Mouse (Mus musculus) thymus, adult 2 months (tissue): ENCODE results near the gene Papolg. TPM values are rescaled to one million over a fixed set of nuclear protein-coding genes. Genes with fewer than 3 reads are reported as not detected.
"Not testable (repeated sequence)": the region's sequence is repeated elsewhere in the genome, so short reads cannot be mapped to it uniquely, and the experiment has no call there.

Experiments
- DNase-seq: peaks from one replicate; pipeline ENCODE4 v3.0.0; 2021
- H3K27ac ChIP-seq: fragments of 200-500 bp; 2 replicates; pipeline ENCODE4 v1.5.1; 2012; ENCODE audit warnings: low read length, control low read depth; ENCODE audit not compliant: control insufficient read depth, insufficient read depth
- H3K27me3 ChIP-seq: fragments of 200-500 bp; 2 replicates; pipeline ENCODE4 v1.6.1; 2012; ENCODE audit warnings: mild to moderate bottlenecking, low read length, moderate library complexity, mixed read lengths; ENCODE audit not compliant: control insufficient read depth, insufficient read depth
- H3K36me3 ChIP-seq: fragments of 200-500 bp; 2 replicates; pipeline ENCODE4 v1.6.1; 2012; ENCODE audit warnings: mild to moderate bottlenecking, low read length, moderate library complexity; ENCODE audit not compliant: control insufficient read depth, insufficient read depth
- H3K4me1 ChIP-seq: fragments of 200-500 bp; replicated peaks from 2 replicates; pipeline ENCODE4 v1.6.1; 2012; ENCODE audit warnings: low read length; ENCODE audit not compliant: control insufficient read depth, insufficient read depth
- H3K4me3 ChIP-seq: fragments of 200-500 bp; 2 replicates; pipeline ENCODE4 v1.5.1; 2012; ENCODE audit warnings: mild to moderate bottlenecking, low read length, control low read depth, moderate library complexity; ENCODE audit not compliant: control insufficient read depth, insufficient read depth
- CTCF ChIP-seq: fragments of 200-500 bp; IDR thresholded peaks from 2 replicates; pipeline ENCODE4 v1.5.1; 2012; ENCODE audit warnings: mild to moderate bottlenecking, control low read depth, low read length, moderate library complexity, borderline replicate concordance; ENCODE audit not compliant: control insufficient read depth, poor library complexity, insufficient read depth; ENCODE audit errors: extremely low read depth
- POLR2A ChIP-seq: fragments of 200-500 bp; IDR thresholded peaks from 2 replicates; pipeline ENCODE4 v1.6.1; 2012; ENCODE audit warnings: mild to moderate bottlenecking, low read length, control low read depth, moderate library complexity; ENCODE audit not compliant: control insufficient read depth, poor library complexity, insufficient read depth; ENCODE audit errors: extremely low read depth
- WGBS: fragments of 180-500 bp; shearing (Covaris S2); methylation state at CpG from one replicate; pipeline ENCODE4 v1.1.7; 2018; 5-methylcytosine and 5-hydroxymethylcytosine counted together
- polyA plus RNA-seq: library from polyadenylated mRNA; depleted of rRNA; stranded (reverse); fragments of >200 nt; gene quantifications from 2 replicates; pipeline ENCODE4 v1.2.3, GENCODE M21; 2012; rRNA removed

Papolg gene
- polyA plus RNA-seq: 10.4 and 11.9 TPM in 2 replicates

- no peaks in the 10 kb centered on the region for H3K4me1 ChIP-seq
- H3K36me3 ChIP-seq: peaks cover 4% of the 10 kb centered on the region
- TF ChIP-seq CTCF: no peak
- peak; percentile 82 for TF ChIP-seq POLR2A
- no peaks in the 10 kb centered on the region for H3K27me3 ChIP-seq
- DNase-seq: peak; percentile 94
- H3K27ac ChIP-seq: peak within 1 kb of the TSS; percentile 91
- H3K4me3 ChIP-seq: peak within 1 kb of the TSS; percentile 90
- WGBS: under 1% methylated on average over 21 of the region's 21 CpGs
Observed at GRCm38 (mm10) chr11:23895060-23895426, at the start of gene Papolg. Papolg (minus strand) TSS chr11:23895253.

GRCm38 (mm10) chr11:23928146-23928545 lies 33.1 kb upstream of the Papolg start:
- H3K4me1 ChIP-seq, H3K27me3 ChIP-seq, H3K4me3 ChIP-seq, H3K27ac ChIP-seq, H3K36me3 ChIP-seq: not testable (repeated sequence)
- WGBS: 49% methylated on average over 8 of the region's 8 CpGs
- peak; percentile 3 for DNase-seq

- Histone ChIP-seq H3K4me3 (no peak overlapping the region), H3K27me3 (no peaks in the 10 kb centered on the region), H3K4me1 (no peaks in the 10 kb centered on the region), H3K36me3 (no peaks in the 10 kb centered on the region), H3K27ac (no peak overlapping the region)
- TF ChIP-seq CTCF (no peak), POLR2A (no peak)
- WGBS: 63% methylated on average over 8 of the region's 8 CpGs
- no peak for DNase-seq
Observed at GRCm38 (mm10) chr11:23927643-23928042, 32.6 kb upstream of the Papolg start.

GRCm38 (mm10) chr11:23913824-23914223 lies 18.8 kb upstream of the Papolg start:
- not testable (repeated sequence) for H3K27ac ChIP-seq, H3K36me3 ChIP-seq, H3K27me3 ChIP-seq, DNase-seq, H3K4me1 ChIP-seq, H3K4me3 ChIP-seq
- 87% methylated on average over 2 of the region's 2 CpGs for WGBS

GRCm38 (mm10) chr11:23903909-23904308 lies 8.9 kb upstream of the Papolg start:
- TF ChIP-seq POLR2A (no peak), CTCF (no peak)

GRCm38 (mm10) chr11:23894141-23895059 lies 653 bp downstream of the Papolg start:
- TF ChIP-seq CTCF: no peak
- no peak for TF ChIP-seq POLR2A
- Histone ChIP-seq H3K36me3 (peaks cover 7% of the 10 kb centered on the region), H3K4me3 (peak overlapping the region; percentile 90), H3K4me1 (no peaks in the 10 kb centered on the region), H3K27ac (peak overlapping the region; percentile 91), H3K27me3 (no peaks in the 10 kb centered on the region)
- 2% methylated on average over 48 of the region's 48 CpGs for WGBS
- DNase-seq: no peak

More at GRCm38 (mm10) chr11:23903909-23904308, 8.9 kb upstream of the Papolg start:
- Histone ChIP-seq H3K4me1 (no peaks in the 10 kb centered on the region), H3K36me3 (no peaks in the 10 kb centered on the region), H3K27me3 (no peaks in the 10 kb centered on the region), H3K27ac (no peak overlapping the region), H3K4me3 (no peak overlapping the region)
- WGBS: 78% methylated on average over 1 of the region's 1 CpGs
- no peak for DNase-seq

- no peak for DNase-seq
- no peaks in the 10 kb centered on the region for H3K27me3 ChIP-seq
- H3K4me3 ChIP-seq: no peak overlapping the region
- no peak overlapping the region for H3K27ac ChIP-seq
- no peak for TF ChIP-seq CTCF
- no peak for TF ChIP-seq POLR2A
- H3K36me3 ChIP-seq: peaks cover 15% of the 10 kb centered on the region
- H3K4me1 ChIP-seq: no peaks in the 10 kb centered on the region
Observed at GRCm38 (mm10) chr11:23893556-23893955, 1.5 kb downstream of the Papolg start.
